Mouse (Mus musculus) cerebellum, adult 2 months (tissue): ENCODE measurements around the gene Rnf207. TPM values are rescaled to one million over a fixed set of nuclear protein-coding genes. Genes with fewer than 3 reads are reported as not detected.
A peak's percentile ranks its signal among the peaks of the same experiment; 100 is the strongest.

Experiments used
- DNase-seq, 2 experiments: peaks; one replicate each; pipeline ENCODE4 v3.0.0; 2021
- H3K27ac ChIP-seq: fragments of 200-500 bp; 2 replicates; pipeline ENCODE4 v1.5.1; 2012; ENCODE audit warnings: low read length, control low read depth, inconsistent platforms; ENCODE audit not compliant: insufficient read depth
- H3K27me3 ChIP-seq: fragments of 200-500 bp; 2 replicates; pipeline ENCODE4 v1.6.1; 2012; ENCODE audit warnings: inconsistent platforms, mild to moderate bottlenecking, low read length, moderate library complexity; ENCODE audit not compliant: control insufficient read depth, insufficient read depth
- H3K4me1 ChIP-seq: fragments of 200-500 bp; 2 replicates; pipeline ENCODE4 v1.6.1; 2011; ENCODE audit warnings: low read length; ENCODE audit not compliant: control insufficient read depth, insufficient read depth
- H3K4me3 ChIP-seq: fragments of 200-500 bp; replicated peaks from 2 replicates; pipeline ENCODE3; 2011; ENCODE audit warnings: mild to moderate bottlenecking, low read depth, low read length, control low read depth; ENCODE audit not compliant: insufficient read depth
- CTCF ChIP-seq: fragments of 200-500 bp; IDR thresholded peaks from 2 replicates; pipeline ENCODE4 v1.5.1; 2011; ENCODE audit warnings: low read depth, mild to moderate bottlenecking, control low read depth, low read length, moderate library complexity, borderline replicate concordance; ENCODE audit not compliant: insufficient read depth
- POLR2A ChIP-seq: fragments of 200-500 bp; IDR thresholded peaks from 2 replicates; pipeline ENCODE4 v1.6.1; 2011; ENCODE audit warnings: low read length, control low read depth, borderline replicate concordance; ENCODE audit not compliant: insufficient read depth
- WGBS: fragments of 180-500 bp; shearing (Covaris S2); methylation state at CpG from one replicate; pipeline ENCODE4 v1.1.7; 2018; 5-methylcytosine and 5-hydroxymethylcytosine counted together
- polyA plus RNA-seq: library from polyadenylated mRNA; depleted of rRNA; stranded (reverse); fragments of >200 nt; gene quantifications from 2 replicates; pipeline ENCODE4 v1.2.3, GENCODE M21; 2012

Rnf207 gene
- polyA plus RNA-seq, 1 experiment, result 11.8 TPM

GRCm38 (mm10) chr4:152351422-152352305, 32.9 kb upstream of the Rnf207 start:
- Histone ChIP-seq H3K27me3 (no peaks in the 10 kb centered on the region), H3K27ac (no peak overlapping the region), H3K4me1 (0 out of 2 replicates have a peak, but pooled peaks cover 4% of the 10 kb centered on the region), H3K4me3 (no peak overlapping the region)
- DNase-seq, result no peak
- WGBS, result 25% methylated on average over 14 of the region's 14 CpGs
- TF ChIP-seq POLR2A, result no peak
- no peak for TF ChIP-seq CTCF

- no peak for DNase-seq
- WGBS, result 54% methylated on average over 8 of the region's 8 CpGs
- no peak overlapping the region for H3K4me3 ChIP-seq
These were observed 32.1 kb upstream of the Rnf207 start for GRCm38 (mm10) chr4:152350722-152351421.

GRCm38 (mm10) chr4:152349837-152350381, 31.1 kb upstream of the Rnf207 start:
- H3K27ac ChIP-seq, result no peak overlapping the region
- peaks cover 11% of the 10 kb centered on the region for H3K4me1 ChIP-seq
- H3K4me3 ChIP-seq, result no peak overlapping the region
- no peaks in the 10 kb centered on the region for H3K27me3 ChIP-seq
- DNase-seq, result no peak
- no peak for TF ChIP-seq CTCF
- TF ChIP-seq POLR2A, result no peak
- 14% methylated on average over 17 of the region's 17 CpGs for WGBS

More at GRCm38 (mm10) chr4:152350722-152351421, 32.1 kb upstream of the Rnf207 start:
- TF ChIP-seq POLR2A, result no peak
- no peak for TF ChIP-seq CTCF
- Histone ChIP-seq H3K27ac (no peak overlapping the region), H3K27me3 (no peaks in the 10 kb centered on the region), H3K4me1 (0 out of 2 replicates have a peak, but pooled peaks cover 4% of the 10 kb centered on the region)

GRCm38 (mm10) chr4:152345120-152345889, 26.5 kb upstream of the Rnf207 start:
- Histone ChIP-seq H3K27me3 (no peaks in the 10 kb centered on the region), H3K27ac (no peak overlapping the region), H3K4me1 (peaks cover 11% of the 10 kb centered on the region), H3K4me3 (no peak overlapping the region)
- 30% methylated on average over 7 of the region's 7 CpGs for whole genome bisulfite sequencing
- DNase-seq, result no peak
- no peak for TF ChIP-seq CTCF
- no peak for TF ChIP-seq POLR2A

GRCm38 (mm10) chr4:152344651-152345050, 25.9 kb upstream of the Rnf207 start:
- no peak for TF ChIP-seq POLR2A
- TF ChIP-seq CTCF, result no peak
- Histone ChIP-seq H3K27me3 (no peaks in the 10 kb centered on the region), H3K4me1 (peaks cover 11% of the 10 kb centered on the region), H3K4me3 (no peak overlapping the region), H3K27ac (no peak overlapping the region)
- DNase-seq, result no peak
- WGBS, result 86% methylated on average over 7 of the region's 7 CpGs

GRCm38 (mm10) chr4:152343296-152343695, 24.5 kb upstream of the Rnf207 start:
- peaks cover 3% of the 10 kb centered on the region; the same call in 1 of the 2 replicates for H3K27me3 ChIP-seq
- WGBS, result 15% methylated on average over 5 of the region's 5 CpGs
- no peak overlapping the region for H3K4me3 ChIP-seq
- no peak for DNase-seq
- peaks cover 10% of the 10 kb centered on the region for H3K4me1 ChIP-seq
- TF ChIP-seq CTCF, result peak; percentile 76; the same call in 1 of the 2 replicates
- no peak for TF ChIP-seq POLR2A
- no peak overlapping the region for H3K27ac ChIP-seq

- no peak overlapping the region for H3K4me3 ChIP-seq
- DNase-seq, result no peak
- WGBS, result 58% methylated on average over 15 of the region's 15 CpGs
These were observed 21.9 kb upstream of the Rnf207 start for GRCm38 (mm10) chr4:152340584-152341284.

More at GRCm38 (mm10) chr4:152340584-152341284, 21.9 kb upstream of the Rnf207 start:
- peaks cover 10% of the 10 kb centered on the region for H3K4me1 ChIP-seq
- TF ChIP-seq CTCF, result no peak
- H3K27me3 ChIP-seq, result peaks cover 3% of the 10 kb centered on the region; the same call in 1 of the 2 replicates
- H3K27ac ChIP-seq, result no peak overlapping the region
